Mouse (Mus musculus) spleen, adult 2 months (tissue): ENCODE measurements around the gene Lor. TPM values are rescaled to one million over a fixed set of nuclear protein-coding genes. Genes with fewer than 3 reads are reported as not detected.

ENCODE experiments used
- DNase-seq, 2 experiments: peaks; one replicate each; pipeline versions ENCODE4 v3.0.0 to v3.0.0-alpha.2; 2012 to 2021; ENCODE audit warnings: low spot score in 2 of 2, low read depth in 1 of 2
- H3K27ac ChIP-seq: fragments of 200-500 bp; 2 replicates; pipeline ENCODE4 v1.5.1; 2012; ENCODE audit warnings: low read length, inconsistent platforms; ENCODE audit not compliant: insufficient read depth
- H3K27me3 ChIP-seq: fragments of 200-500 bp; 2 replicates; pipeline ENCODE4 v1.6.1; 2012; ENCODE audit warnings: mild to moderate bottlenecking, moderate library complexity, low read length, inconsistent platforms; ENCODE audit not compliant: control insufficient read depth, insufficient read depth
- H3K36me3 ChIP-seq: fragments of 200-500 bp; 2 replicates; pipeline ENCODE4 v1.6.1; 2012; ENCODE audit warnings: mild to moderate bottlenecking, low read length, inconsistent platforms; ENCODE audit not compliant: control insufficient read depth, insufficient read depth
- H3K4me1 ChIP-seq: fragments of 200-500 bp; 2 replicates; pipeline ENCODE4 v1.6.1; 2011; ENCODE audit warnings: inconsistent platforms; ENCODE audit not compliant: control insufficient read depth, insufficient read depth, insufficient read length
- H3K4me3 ChIP-seq: fragments of 200-500 bp; 2 replicates; pipeline ENCODE4 v1.5.1; 2011; ENCODE audit warnings: mild to moderate bottlenecking, inconsistent platforms; ENCODE audit not compliant: insufficient read depth, insufficient read length; ENCODE audit errors: extremely low read depth
- CTCF ChIP-seq: fragments of 200-500 bp; IDR thresholded peaks from 2 replicates; pipeline ENCODE4 v1.5.1; 2011; ENCODE audit warnings: mild to moderate bottlenecking, inconsistent platforms; ENCODE audit not compliant: insufficient read depth, insufficient read length, insufficient replicate concordance; ENCODE audit errors: extremely low read depth
- POLR2A ChIP-seq: fragments of 200-500 bp; IDR thresholded peaks from 2 replicates; pipeline ENCODE4 v1.6.1; 2011; ENCODE audit warnings: low read depth, low read length, inconsistent platforms
- whole genome bisulfite sequencing: fragments of 180-500 bp; shearing (Covaris S2); methylation state at CpG from one replicate; pipeline ENCODE4 v1.1.7; 2018; 5-methylcytosine and 5-hydroxymethylcytosine counted together
- polyA plus RNA-seq: library from polyadenylated mRNA; depleted of rRNA; stranded (reverse); fragments of >200 nt; gene quantifications from 2 replicates; pipeline ENCODE4 v1.2.3, GENCODE M21; 2012; rRNA removed

The Lor gene
- polyA plus RNA-seq, 1 experiment, result 0.07 TPM

- Histone ChIP-seq H3K4me3 (peak overlapping the region; percentile 54; the same call in 1 of the 2 replicates), H3K27ac (no peak overlapping the region), H3K27me3 (peaks cover 25% of the 10 kb centered on the region), H3K36me3 (no peaks in the 10 kb centered on the region), H3K4me1 (peaks cover 7% of the 10 kb centered on the region; the same call in 1 of the 2 replicates)
- no peak for DNase-seq
- TF ChIP-seq CTCF, result no peak
- TF ChIP-seq POLR2A, result no peak
- WGBS, result 2% methylated on average over 72 of the region's 76 CpGs
Measured at GRCm38 (mm10) chr3:92081285-92081931, 1.5 kb downstream of the Lor start.

- Histone ChIP-seq H3K4me3 (peak overlapping the region; percentile 54), H3K27ac (0 out of 2 replicates have a peak overlapping the region, but pooled peaks have one; percentile 4), H3K4me1 (peaks cover 7% of the 10 kb centered on the region; the same call in 1 of the 2 replicates), H3K27me3 (peaks cover 25% of the 10 kb centered on the region), H3K36me3 (no peaks in the 10 kb centered on the region)
- 2% methylated on average over 71 of the region's 82 CpGs for WGBS
- peak in 1 of 2 experiments; percentile 5 for DNase-seq
- TF ChIP-seq POLR2A (no peak), CTCF (no peak)
Measured at GRCm38 (mm10) chr3:92080462-92081284, 2.3 kb downstream of the Lor start.

- Histone ChIP-seq H3K36me3 (no peaks in the 10 kb centered on the region), H3K4me1 (no peaks in the 10 kb centered on the region), H3K27ac (no peak overlapping the region), H3K4me3 (no peak overlapping the region), H3K27me3 (no peaks in the 10 kb centered on the region)
- 44% methylated on average over 6 of the region's 6 CpGs for WGBS
- TF ChIP-seq CTCF, result no peak
- no peak for TF ChIP-seq POLR2A
- no peak for DNase-seq
Measured at GRCm38 (mm10) chr3:92050382-92051054, 32.4 kb downstream of the Lor start.

GRCm38 (mm10) chr3:92033892-92034291 lies 49.0 kb downstream of the Lor start:
- no peak for TF ChIP-seq POLR2A
- Histone ChIP-seq H3K4me1 (no peaks in the 10 kb centered on the region), H3K27ac (no peak overlapping the region), H3K27me3 (no peaks in the 10 kb centered on the region), H3K36me3 (no peaks in the 10 kb centered on the region), H3K4me3 (no peak overlapping the region)
- WGBS, result 73% methylated on average over 1 of the region's 1 CpGs
- DNase-seq, result no peak

GRCm38 (mm10) chr3:92033203-92033602 lies 49.7 kb downstream of the Lor start:
- Histone ChIP-seq H3K36me3 (no peaks in the 10 kb centered on the region), H3K27ac (no peak overlapping the region), H3K4me3 (no peak overlapping the region), H3K4me1 (no peaks in the 10 kb centered on the region), H3K27me3 (no peaks in the 10 kb centered on the region)
- WGBS, result 47% methylated on average over 2 of the region's 2 CpGs
- TF ChIP-seq POLR2A, result no peak
- TF ChIP-seq CTCF, result no peak
- no peak for DNase-seq

Other genes with a start within 250 kb of the Lor start
- not detected in 2 replicates for gene Pglyrp3, start 68.6 kb downstream of the Lor start, polyA plus RNA-seq
- not detected in 2 replicates for gene Prr9, start 40.8 kb upstream of the Lor start, polyA plus RNA-seq
- not detected in 2 replicates for gene Lelp1, start 59.6 kb upstream of the Lor start, polyA plus RNA-seq
- gene Sprr2a1, start 132.7 kb upstream of the Lor start, polyA plus RNA-seq, result not detected in 2 replicates
- gene Sprr2a2, start 132.8 kb upstream of the Lor start, polyA plus RNA-seq, result 1.1 and 1.3 TPM in 2 replicates
- not detected in 2 replicates for gene Sprr2a3, start 202.3 kb upstream of the Lor start, polyA plus RNA-seq
- gene Sprr2b, start 233.5 kb upstream of the Lor start, polyA plus RNA-seq, result not detected in 2 replicates